Mouse (Mus musculus) thymus, adult 18-20 months (tissue): ENCODE results near the gene Asic2.
"Not testable (repeated sequence)": the region's sequence is repeated elsewhere in the genome, so short reads cannot be mapped to it uniquely, and the experiment has no call there.

Experiments
- DNase-seq, 2 experiments: peaks; one replicate each; pipeline ENCODE4 v3.0.0; 2022; ENCODE audit warnings: mixed read lengths in 2 of 2

Asic2 gene

DNA sequence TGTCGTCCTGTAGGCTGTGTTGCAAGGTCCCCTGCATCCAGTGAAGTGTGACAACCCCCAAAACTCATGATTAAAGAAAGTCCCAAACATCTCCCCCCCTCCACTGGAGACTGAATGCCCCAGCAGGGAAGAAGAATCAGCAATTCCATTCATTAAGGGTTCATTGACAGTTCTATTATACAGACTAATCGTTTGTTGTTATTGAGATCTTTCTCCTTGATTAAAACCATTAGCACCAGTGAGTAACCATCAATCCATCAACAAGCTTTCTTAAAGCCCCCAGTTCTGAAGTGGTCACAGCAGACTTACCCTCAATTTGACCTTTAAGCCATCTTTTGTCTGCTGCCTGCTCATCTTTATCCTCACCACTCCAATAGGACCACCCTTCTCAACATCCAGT lies 688.2 kb downstream of the Asic2 start:
- DNase-seq = no peak

- DNase-seq = no peak
These were observed 690.9 kb downstream of the Asic2 start for GRCm38 (mm10) chr11:81277406-81277805.

DNA sequence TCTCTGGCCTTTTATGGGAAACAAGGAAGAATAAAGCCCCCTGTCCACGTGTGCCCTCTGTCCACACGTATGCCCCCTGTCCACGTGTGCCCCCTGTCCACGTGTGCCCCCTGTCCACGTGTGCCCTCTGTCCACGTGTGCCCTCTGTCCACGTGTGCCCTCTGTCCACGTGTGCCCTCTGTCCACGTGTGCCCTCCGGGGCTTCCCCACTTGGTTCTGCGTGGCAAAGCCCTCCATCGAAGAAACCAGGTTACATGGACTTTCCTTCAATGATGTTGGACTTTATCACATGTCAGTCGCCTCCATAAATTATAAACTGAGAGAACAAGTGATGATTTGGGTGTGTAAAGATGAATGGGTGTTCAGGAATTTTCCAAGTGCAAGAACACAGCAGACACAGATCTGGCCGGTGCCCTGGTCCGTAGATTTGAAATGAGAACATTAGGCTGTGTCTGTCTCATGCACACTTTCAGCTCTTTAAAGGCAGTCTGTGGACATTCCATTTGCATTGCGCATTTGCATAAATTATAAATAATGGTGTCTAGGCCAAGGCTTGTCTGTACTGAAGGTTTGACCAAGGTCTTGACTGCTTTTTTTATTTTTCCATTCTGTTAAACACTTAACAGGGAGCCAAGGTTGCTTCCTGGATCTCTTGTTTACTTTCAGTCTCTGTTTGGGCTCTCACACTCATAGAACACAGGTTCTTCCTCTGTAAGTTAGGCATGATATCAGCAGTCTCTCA lies 695.4 kb downstream of the Asic2 start:
- DNase-seq = no peak

DNA sequence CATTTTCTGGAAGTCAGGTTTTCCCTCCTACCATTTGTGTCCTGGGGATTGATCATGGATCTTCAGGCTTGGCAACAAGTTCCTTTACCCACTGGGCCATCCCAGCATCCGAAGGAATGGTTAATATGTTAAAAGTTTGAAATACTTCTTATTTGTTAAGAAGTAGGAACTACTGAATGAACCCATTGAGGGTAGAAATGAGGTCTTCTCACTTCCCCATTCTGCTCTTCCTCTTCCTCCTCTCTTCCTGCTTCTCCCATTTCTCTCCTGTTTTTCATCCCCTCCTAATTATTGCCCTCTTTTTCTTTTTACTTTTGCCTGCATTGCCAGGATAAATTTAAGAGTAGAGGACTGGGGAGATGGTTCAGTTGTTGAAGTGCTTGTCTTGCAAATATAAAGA lies 696.8 kb downstream of the Asic2 start:
- no peak for DNase-seq

DNA sequence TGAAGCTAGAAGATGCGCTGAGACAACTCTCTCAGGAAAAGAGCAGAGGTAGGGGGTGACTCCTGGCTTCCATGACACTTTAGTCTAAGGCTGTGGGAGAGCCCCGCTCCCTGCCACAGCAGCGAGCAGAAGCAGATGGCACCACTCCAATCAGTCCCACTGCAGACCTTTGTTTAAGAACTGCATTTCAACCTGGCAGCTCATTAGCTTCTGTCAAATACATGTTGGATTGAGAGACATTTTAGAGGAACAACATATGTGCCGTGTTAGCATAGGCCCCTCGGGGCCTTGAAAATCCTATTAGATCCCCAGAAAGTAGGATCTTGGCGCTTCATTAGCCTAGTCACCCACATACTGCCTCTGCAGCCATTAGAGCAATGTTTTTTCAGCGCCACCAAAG lies 697.7 kb downstream of the Asic2 start:
- no peak for DNase-seq

GRCm38 (mm10) chr11:81263757-81264156 lies 704.5 kb downstream of the Asic2 start:
- no peak for DNase-seq

GRCm38 (mm10) chr11:81263193-81263592 lies 705.1 kb downstream of the Asic2 start:
- no peak for DNase-seq

GRCm38 (mm10) chr11:81261259-81261658 lies 707.0 kb downstream of the Asic2 start:
- DNase-seq = no peak

GRCm38 (mm10) chr11:81241183-81241582 lies 727.1 kb downstream of the Asic2 start:
- not testable (repeated sequence) for DNase-seq

GRCm38 (mm10) chr11:81239966-81240681 lies 728.1 kb downstream of the Asic2 start:
- no peak for DNase-seq

DNA sequence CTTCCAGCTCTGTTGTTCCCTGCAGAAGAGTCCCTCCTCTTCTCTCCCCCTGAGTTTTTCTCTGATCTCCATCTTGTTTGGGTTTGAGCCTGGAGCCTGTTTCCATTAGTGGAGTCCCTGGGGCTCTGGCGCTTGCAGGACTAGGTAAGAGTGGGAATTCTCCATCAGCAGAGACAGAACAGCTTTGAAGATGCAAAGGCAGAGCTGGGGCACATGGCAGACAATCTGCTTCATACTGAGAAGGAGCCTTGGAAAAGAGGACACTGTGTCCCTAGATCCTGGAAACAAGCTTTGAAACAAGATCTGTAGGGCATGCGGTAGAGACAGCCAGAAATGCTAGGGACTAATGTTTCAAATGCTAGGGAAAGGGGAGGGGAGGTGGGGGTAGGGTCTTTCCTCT lies 729.2 kb downstream of the Asic2 start:
- DNase-seq = no peak

GRCm38 (mm10) chr11:81236070-81236469 lies 732.2 kb downstream of the Asic2 start:
- DNase-seq = no peak

GRCm38 (mm10) chr11:81223361-81223760 lies 744.9 kb downstream of the Asic2 start:
- DNase-seq = no peak

DNA sequence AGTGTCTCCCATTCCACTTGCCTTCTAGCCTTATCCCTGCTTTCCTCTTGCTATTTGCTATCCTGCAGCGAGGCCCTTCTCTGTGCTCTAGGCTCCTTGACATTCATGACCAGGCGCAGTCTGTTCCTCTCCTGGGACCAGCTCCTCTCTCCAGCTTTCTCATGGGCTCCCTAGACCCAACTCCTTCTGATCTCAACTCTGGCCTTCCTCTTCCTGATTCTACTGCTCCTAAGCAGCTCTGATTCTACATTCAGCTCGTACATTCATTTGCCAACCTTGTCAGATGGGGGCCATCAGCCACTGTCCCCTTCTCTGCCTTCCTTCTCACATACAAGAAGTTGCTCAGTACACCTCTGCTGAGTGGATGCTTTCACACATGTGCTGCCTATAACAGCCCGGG lies 747.5 kb downstream of the Asic2 start:
- no peak for DNase-seq

- no peak for DNase-seq
These were observed 762.8 kb downstream of the Asic2 start for GRCm38 (mm10) chr11:81205471-81205870.

- no peak for DNase-seq
These were observed 765.7 kb downstream of the Asic2 start for GRCm38 (mm10) chr11:81202578-81202977.

- DNase-seq = no peak
These were observed 774.4 kb downstream of the Asic2 start for GRCm38 (mm10) chr11:81193856-81194255.

DNA sequence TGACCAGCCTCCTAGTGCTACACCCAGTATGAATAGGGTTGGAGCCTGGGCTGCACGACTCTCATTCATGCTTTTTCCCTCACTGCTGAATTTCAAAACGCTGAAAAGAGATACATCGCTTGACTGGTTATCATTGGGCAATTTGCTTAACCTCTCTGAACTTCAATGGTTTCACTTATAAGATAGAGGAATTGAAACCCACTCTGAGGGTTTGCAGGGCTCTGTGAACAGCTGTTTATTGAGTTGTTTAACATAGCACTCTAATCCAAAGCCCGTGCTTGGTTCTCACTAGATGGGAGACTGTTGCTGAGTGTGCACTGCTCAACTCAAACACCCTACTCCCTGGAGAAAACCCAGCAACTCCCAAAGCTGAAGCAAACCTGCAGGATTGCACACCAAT lies 776.1 kb downstream of the Asic2 start:
- DNase-seq = no peak

DNA sequence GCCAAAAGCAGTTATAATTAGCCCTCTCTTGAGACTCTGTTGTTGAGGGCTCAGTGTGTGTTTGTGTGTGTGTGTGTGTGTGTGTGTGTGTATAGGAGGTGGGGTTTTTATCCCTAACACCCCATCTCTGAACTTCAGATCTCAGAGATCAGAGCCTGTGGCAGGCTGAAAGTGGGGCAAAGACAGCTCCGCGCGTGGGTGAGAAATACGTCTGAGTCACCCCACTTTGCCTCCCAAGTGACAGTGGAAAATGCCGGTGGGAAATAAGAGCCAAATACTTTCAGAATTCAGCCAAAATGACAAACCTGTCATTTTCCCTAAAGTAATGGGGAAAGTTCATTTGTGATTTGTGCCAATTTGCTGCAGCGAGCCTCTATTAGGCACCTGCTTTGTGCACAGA lies 779.2 kb downstream of the Asic2 start:
- DNase-seq = no peak

GRCm38 (mm10) chr11:81187851-81188250 lies 780.4 kb downstream of the Asic2 start:
- DNase-seq = no peak

GRCm38 (mm10) chr11:81184721-81185120 lies 783.5 kb downstream of the Asic2 start:
- no peak for DNase-seq

- DNase-seq = no peak
These were observed 803.4 kb downstream of the Asic2 start for GRCm38 (mm10) chr11:81164890-81165289.

DNA sequence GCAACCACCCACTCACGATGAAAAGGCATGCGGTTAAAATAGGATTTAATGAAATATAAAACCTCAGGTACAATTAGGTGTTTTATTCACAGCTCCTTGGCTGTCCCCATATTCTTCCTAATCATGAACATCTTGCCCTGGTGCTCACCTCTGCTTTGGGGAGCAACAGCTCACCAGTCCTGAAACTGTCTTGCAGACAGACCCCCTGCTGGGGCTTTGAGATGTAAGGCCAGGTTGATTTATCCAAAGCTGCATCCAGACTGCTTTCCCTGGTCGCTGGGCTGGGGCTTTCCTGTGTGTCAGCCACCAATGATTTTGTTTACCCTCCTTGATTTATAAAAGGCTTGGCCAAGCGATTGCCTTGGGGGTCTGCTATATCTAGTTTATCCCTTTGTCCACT lies 805.2 kb downstream of the Asic2 start:
- DNase-seq = no peak

DNA sequence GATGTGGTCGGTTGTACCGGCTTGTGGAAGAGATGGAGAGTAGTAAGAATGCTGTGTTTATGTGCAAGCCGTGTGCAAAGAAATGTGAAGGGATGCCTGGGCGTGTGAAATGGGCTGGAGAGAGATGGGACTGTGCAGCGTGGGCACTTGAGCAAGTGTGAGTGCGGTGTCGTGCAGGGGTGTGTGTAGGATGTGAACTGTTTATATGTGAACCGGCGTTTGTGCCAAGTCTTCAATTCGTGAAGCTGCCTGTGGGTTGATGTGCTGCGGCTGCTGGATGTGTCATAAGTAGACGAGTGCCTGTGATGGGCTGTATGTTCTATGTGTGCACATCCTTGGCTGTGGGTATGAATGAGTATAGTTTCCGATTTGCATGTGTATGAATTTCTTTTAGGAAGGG lies 814.4 kb downstream of the Asic2 start:
- no peak for DNase-seq
